Mouse (Mus musculus): ENCODE data around the gene Rpl38.

The Rpl38 gene

GRCm38 (mm10) chr11:114702311-114702995, 34.1 kb downstream of the Rpl38 start:
- DNase-seq (ENCODE audit: low read depth, low spot score), result no peak

GRCm38 (mm10) chr11:114702996-114703361, 34.7 kb downstream of the Rpl38 start:
- DNase-seq (ENCODE audit: low read depth, low spot score), result no peak

- no peak for DNase-seq (ENCODE audit: low read depth, low spot score)
Observed at GRCm38 (mm10) chr11:114704071-114704913, 36.0 kb downstream of the Rpl38 start.

GRCm38 (mm10) chr11:114706358-114706757, 38.0 kb downstream of the Rpl38 start:
- DNase-seq (ENCODE audit: low read depth, low spot score), result no peak

GRCm38 (mm10) chr11:114711393-114711792, 43.1 kb downstream of the Rpl38 start:
- DNase-seq (ENCODE audit: low read depth, low spot score), result no peak

- DNase-seq (ENCODE audit: low read depth, low spot score), result no peak
Observed at GRCm38 (mm10) chr11:114711861-114712260, 43.5 kb downstream of the Rpl38 start.

GRCm38 (mm10) chr11:114714526-114714925, 46.2 kb downstream of the Rpl38 start:
- DNase-seq (ENCODE audit: low read depth, low spot score), result no peak

- no peak for DNase-seq (ENCODE audit: low read depth, low spot score)
Observed at GRCm38 (mm10) chr11:114715531-114715930, 47.2 kb downstream of the Rpl38 start.

GRCm38 (mm10) chr11:114720535-114720934, 52.2 kb downstream of the Rpl38 start:
- no peak for DNase-seq (ENCODE audit: low read depth, low spot score)

Measured in mesoderm, embryonic 11.5 days (tissue).